Mouse (Mus musculus) MEL (cell line): ENCODE results near the gene Clca3a1. TPM values are rescaled to one million over a fixed set of nuclear protein-coding genes. Genes with fewer than 3 reads are reported as not detected.
"Not testable (repeated sequence)": the region's sequence is repeated elsewhere in the genome, so short reads cannot be mapped to it uniquely, and the experiment has no call there.

ENCODE experiments used
- DNase-seq: peaks from one replicate; pipeline ENCODE4 v3.0.0; 2011; ENCODE audit warnings: low read depth, low spot score
- H3K27ac ChIP-seq: 2 replicates; pipeline ENCODE4 v1.5.1; 2012; ENCODE audit warnings: low read depth, mild to moderate bottlenecking, control low read depth, low read length, moderate library complexity; ENCODE audit not compliant: control insufficient read depth
- H3K27me3 ChIP-seq, 2 experiments: fragments of 150-350 bp in 1 of 2; sonication (generic) in 1 of 2; 2 replicates each; pipeline ENCODE4 v1.6.1; 2012; ENCODE audit warnings: low read length in 2 of 2, mild to moderate bottlenecking in 2 of 2, improper control_type of control experiment in 1 of 2, moderate library complexity in 1 of 2; ENCODE audit not compliant: insufficient read depth in 2 of 2, control insufficient read depth in 1 of 2
- H3K36me3 ChIP-seq, 2 experiments: 2 replicates each; pipeline ENCODE4 v1.6.1; 2012 to 2014; ENCODE audit warnings: low read length in 2 of 2, improper control_type of control experiment in 1 of 2, inconsistent platforms in 1 of 2, mild to moderate bottlenecking in 1 of 2; ENCODE audit not compliant: insufficient read depth in 2 of 2, control insufficient read depth in 1 of 2
- H3K4me1 ChIP-seq, 2 experiments: fragments of 150-350 bp in 1 of 2; sonication (generic) in 1 of 2; 2 replicates each; pipeline ENCODE4 v1.6.1; 2012; ENCODE audit warnings: low read length in 2 of 2, improper control_type of control experiment in 1 of 2, mild to moderate bottlenecking in 1 of 2; ENCODE audit not compliant: insufficient read depth in 2 of 2, control insufficient read depth in 1 of 2
- H3K4me3 ChIP-seq, 2 experiments: fragments of 150-350 bp in 1 of 2; sonication (generic) in 1 of 2; 2 replicates each; pipeline ENCODE4 v1.5.1; 2012; ENCODE audit warnings: low read depth in 2 of 2, low read length in 2 of 2, mild to moderate bottlenecking in 2 of 2, moderate library complexity in 2 of 2, control low read depth in 1 of 2, improper control_type of control experiment in 1 of 2; ENCODE audit not compliant: control insufficient read depth in 1 of 2, insufficient read depth in 1 of 2
- H3K79me2 ChIP-seq: 2 replicates; pipeline ENCODE4 v1.6.1; 2012; ENCODE audit warnings: mild to moderate bottlenecking, low read length, moderate library complexity; ENCODE audit not compliant: control insufficient read depth, poor library complexity, insufficient read depth
- H3K9ac ChIP-seq: 2 replicates; pipeline ENCODE4 v1.6.1; 2012; ENCODE audit warnings: low read depth, mild to moderate bottlenecking, control low read depth, low read length, moderate library complexity; ENCODE audit not compliant: control insufficient read depth, poor library complexity, severe bottlenecking
- H3K9me3 ChIP-seq: fragments of 150-350 bp; sonication (generic); replicated peaks from 2 replicates; pipeline ENCODE4 v1.6.1; 2012; ENCODE audit warnings: mild to moderate bottlenecking, low read length, improper control_type of control experiment, moderate library complexity; ENCODE audit not compliant: insufficient read depth
- CHD1 ChIP-seq: IDR thresholded peaks from 2 replicates; pipeline ENCODE4 v1.6.1; 2012; ENCODE audit warnings: low read depth, mild to moderate bottlenecking, inconsistent platforms, low read length, improper control_type of control experiment
- CTCF ChIP-seq, 3 experiments: IDR thresholded peaks in 2 of 3; conservative IDR thresholded peaks in 1 of 3; 2 replicates each; pipeline ENCODE4 v1.5.1; 2011 to 2012; ENCODE audit warnings: low read length in 3 of 3, low read depth in 2 of 3, mild to moderate bottlenecking in 2 of 3, improper control_type of control experiment in 1 of 3, inconsistent platforms in 1 of 3, mixed read lengths in 1 of 3, moderate library complexity in 1 of 3; ENCODE audit not compliant: control insufficient read depth in 1 of 3, insufficient read depth in 1 of 3, poor library complexity in 1 of 3, severe bottlenecking in 1 of 3
- ELF1 ChIP-seq: IDR thresholded peaks from 2 replicates; pipeline ENCODE4 v1.6.1; 2014; ENCODE audit warnings: low read depth, mild to moderate bottlenecking, inconsistent platforms, low read length, improper control_type of control experiment, moderate library complexity
- EP300 ChIP-seq, 2 experiments: IDR thresholded peaks; 2 replicates each; pipeline ENCODE4 v1.6.1; 2011; ENCODE audit warnings: improper control_type of control experiment in 2 of 2, low read length in 2 of 2, low read depth in 1 of 2, mild to moderate bottlenecking in 1 of 2
- GABPA ChIP-seq: IDR thresholded peaks from 2 replicates; pipeline ENCODE4 v1.6.1; 2012; ENCODE audit warnings: low read depth, mild to moderate bottlenecking, inconsistent platforms, low read length, improper control_type of control experiment, moderate library complexity
- JUND ChIP-seq: IDR thresholded peaks from 2 replicates; pipeline ENCODE4 v1.6.1; 2011; ENCODE audit warnings: low read depth, mild to moderate bottlenecking, improper control_type of control experiment, low read length
- KAT2A ChIP-seq: conservative IDR thresholded peaks from 2 replicates; pipeline ENCODE4 v1.6.1; 2012; ENCODE audit warnings: low read depth, low read length, improper control_type of control experiment, inconsistent platforms
- MAFK ChIP-seq: IDR thresholded peaks from 2 replicates; pipeline ENCODE4 v1.6.1; 2011; ENCODE audit warnings: low read depth, mild to moderate bottlenecking, low read length, improper control_type of control experiment, borderline replicate concordance
- MAX ChIP-seq: IDR thresholded peaks from 2 replicates; pipeline ENCODE4 v1.6.1; 2011; ENCODE audit warnings: low read length, improper control_type of control experiment
- MEF2A ChIP-seq: IDR thresholded peaks from 2 replicates; pipeline ENCODE4 v1.6.1; 2014; ENCODE audit warnings: low read depth, mild to moderate bottlenecking, inconsistent platforms, low read length, improper control_type of control experiment; ENCODE audit not compliant: poor library complexity, insufficient replicate concordance, severe bottlenecking; ENCODE audit errors: extremely low read depth
- MXI1 ChIP-seq: IDR thresholded peaks from 2 replicates; pipeline ENCODE4 v1.6.1; 2011; ENCODE audit warnings: mild to moderate bottlenecking, low read depth, low read length, improper control_type of control experiment
- MYB ChIP-seq: IDR thresholded peaks from 2 replicates; pipeline ENCODE4 v1.6.1; 2011; ENCODE audit warnings: mild to moderate bottlenecking, low read depth, low read length, improper control_type of control experiment
- MYC ChIP-seq: IDR thresholded peaks from 2 replicates; pipeline ENCODE4 v1.6.1; 2011; ENCODE audit warnings: low read depth, mild to moderate bottlenecking, low read length, improper control_type of control experiment, moderate library complexity
- POLR2A ChIP-seq, 2 experiments: IDR thresholded peaks; 2 replicates each; pipeline ENCODE4 v1.6.1; 2011 to 2012; ENCODE audit warnings: low read length in 2 of 2, mild to moderate bottlenecking in 2 of 2, control low read depth in 1 of 2, improper control_type of control experiment in 1 of 2, low read depth in 1 of 2, moderate library complexity in 1 of 2; ENCODE audit not compliant: control insufficient read depth in 1 of 2, insufficient read depth in 1 of 2, poor library complexity in 1 of 2
- POLR2AphosphoS2 ChIP-seq: IDR thresholded peaks from 2 replicates; pipeline ENCODE4 v1.6.1; 2011; ENCODE audit warnings: low read length, improper control_type of control experiment
- POLR2AphosphoS5 ChIP-seq: IDR thresholded peaks from 2 replicates; pipeline ENCODE4 v1.6.1; 2012; ENCODE audit warnings: low read depth, borderline replicate concordance, mild to moderate bottlenecking, inconsistent platforms, low read length, moderate library complexity, mixed read lengths
- RAD21 ChIP-seq: IDR thresholded peaks from 2 replicates; pipeline ENCODE4 v1.6.1; 2011; ENCODE audit warnings: mild to moderate bottlenecking, low read depth, low read length, improper control_type of control experiment
- SMC3 ChIP-seq: IDR thresholded peaks from 2 replicates; pipeline ENCODE4 v1.6.1; 2011; ENCODE audit warnings: low read depth, low read length, improper control_type of control experiment
- TAL1 ChIP-seq: IDR thresholded peaks from 2 replicates; pipeline ENCODE4 v1.6.1; 2012; ENCODE audit warnings: mild to moderate bottlenecking, inconsistent platforms, low read length, moderate library complexity, mixed read lengths
- USF2 ChIP-seq, 2 experiments: IDR thresholded peaks; 2 replicates each; pipeline ENCODE4 v1.6.1; 2011 to 2012; ENCODE audit warnings: improper control_type of control experiment in 2 of 2, low read length in 2 of 2, borderline replicate concordance in 1 of 2, inconsistent platforms in 1 of 2, low read depth in 1 of 2, mild to moderate bottlenecking in 1 of 2; ENCODE audit not compliant: insufficient read depth in 1 of 2
- ZC3H11A ChIP-seq: IDR thresholded peaks from 2 replicates; pipeline ENCODE4 v1.6.1; 2012; ENCODE audit warnings: low read depth, mild to moderate bottlenecking, inconsistent platforms, low read length, improper control_type of control experiment
- ZKSCAN1 ChIP-seq: IDR thresholded peaks from 2 replicates; pipeline ENCODE4 v1.6.1; 2012; ENCODE audit warnings: low read depth, mild to moderate bottlenecking, inconsistent platforms, low read length, improper control_type of control experiment, moderate library complexity
- ZMIZ1 ChIP-seq: IDR thresholded peaks from 2 replicates; pipeline ENCODE4 v1.6.1; 2012; ENCODE audit warnings: low read depth, mild to moderate bottlenecking, inconsistent platforms, low read length, improper control_type of control experiment, moderate library complexity
- polyA plus RNA-seq, 2 experiments: library from polyadenylated mRNA; stranded (reverse) in 1 of 2; unstranded in 1 of 2; fragments of >175 nt in 1 of 2; fragments of >200 nt in 1 of 2; gene quantifications; 2 replicates each; pipeline versions ENCODE4 v1.2.1 to v1.2.4; 2012; ENCODE audit warnings: low replicate concordance in 2 of 2, low read depth in 1 of 2; ENCODE audit not compliant: insufficient read length in 2 of 2, insufficient read depth in 1 of 2, missing spikeins in 1 of 2
- total RNA-seq: library from RNA; depleted of rRNA; stranded (reverse); fragments of 300-350 nt; gene quantifications from 2 replicates; pipeline ENCODE4 v1.2.3, GENCODE M21; 2012

The Clca3a1 gene
- total and polyA plus RNA-seq, 3 experiments, result 0.12 to 0.40 TPM; not detected in 1

DNA sequence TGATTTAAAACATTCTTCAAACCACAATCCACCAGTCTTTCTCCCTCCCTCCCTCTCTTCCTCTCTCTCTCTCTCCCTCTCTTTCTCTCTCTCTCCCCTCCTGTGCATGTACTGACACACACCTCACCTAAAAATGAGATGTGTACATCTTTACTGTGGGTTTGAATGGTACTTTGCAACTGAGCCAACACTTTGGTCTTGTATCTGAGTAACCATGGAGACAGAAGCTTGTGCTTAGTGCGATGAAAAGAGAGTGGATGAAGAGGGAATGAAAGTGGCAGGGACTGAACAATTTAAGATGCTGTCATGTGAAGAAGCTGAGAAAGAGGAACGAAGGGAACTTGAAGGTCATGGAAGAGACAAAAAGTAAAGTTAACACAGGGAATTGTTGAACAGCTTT lies 45.8 kb upstream of the Clca3a1 start:
- DNase-seq, H3K4me3 ChIP-seq, H3K27ac ChIP-seq, H3K27me3 ChIP-seq, H3K9ac ChIP-seq, H3K4me1 ChIP-seq, H3K79me2 ChIP-seq, H3K36me3 ChIP-seq, H3K9me3 ChIP-seq: not testable (repeated sequence)

DNA sequence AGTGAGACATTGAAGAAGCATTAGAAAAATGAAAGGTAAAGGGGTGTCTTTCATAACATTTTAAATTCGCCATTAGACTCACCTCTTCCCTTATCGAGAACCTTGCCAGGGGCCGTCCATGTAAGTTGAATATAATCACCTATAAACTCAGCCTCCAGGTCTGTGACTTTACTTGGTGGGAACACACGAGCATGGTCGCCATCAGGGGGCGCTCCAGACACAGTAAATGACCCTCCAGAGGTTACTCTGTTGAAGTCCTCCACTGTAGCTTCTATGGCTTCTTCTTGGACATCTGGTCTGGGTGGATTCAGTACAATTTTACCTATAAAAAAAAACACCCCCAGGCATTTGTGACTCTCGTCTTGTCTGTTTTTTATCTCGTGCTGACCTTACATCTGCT lies 41.1 kb upstream of the Clca3a1 start:
- Histone ChIP-seq H3K36me3 (peaks cover 0 to 7% of the 10 kb centered on the region in 2 experiments; a peak in 2 of 4 replicates), H3K4me1 (peaks cover 2 to 3% of the 10 kb centered on the region in 2 experiments; a peak in 3 of 4 replicates), H3K27me3 (no peaks in the 10 kb centered on the region), H3K79me2 (no peaks in the 10 kb centered on the region), H3K4me3 (no peak overlapping the region), H3K9ac (no peak overlapping the region), H3K9me3 (no peaks in the 10 kb centered on the region), H3K27ac (no peak overlapping the region)
- TF ChIP-seq JUND (no peak), ZC3H11A (peak; percentile 50), GABPA (no peak), MXI1 (no peak), POLR2AphosphoS2 (no peak), CHD1 (no peak), SMC3 (peak; percentile 76), CTCF (IDR thresholded peaks at IDR 0.05 in 2 of 3, conservative IDR thresholded peaks at IDR 0.05 in 1 of 3; ENCODE audit: control insufficient read depth in 1 of 3, insufficient read depth in 1 of 3, low read depth in 2 of 3, low read length in 3 of 3, poor library complexity in 1 of 3, severe bottlenecking in 1 of 3) (peak; percentile 56 to 82 (median 72)), TAL1 (no peak), MYB (no peak), MYC (no peak), RAD21 (peak; percentile 72), ELF1 (no peak)
- peak; percentile 81 for DNase-seq

DNA sequence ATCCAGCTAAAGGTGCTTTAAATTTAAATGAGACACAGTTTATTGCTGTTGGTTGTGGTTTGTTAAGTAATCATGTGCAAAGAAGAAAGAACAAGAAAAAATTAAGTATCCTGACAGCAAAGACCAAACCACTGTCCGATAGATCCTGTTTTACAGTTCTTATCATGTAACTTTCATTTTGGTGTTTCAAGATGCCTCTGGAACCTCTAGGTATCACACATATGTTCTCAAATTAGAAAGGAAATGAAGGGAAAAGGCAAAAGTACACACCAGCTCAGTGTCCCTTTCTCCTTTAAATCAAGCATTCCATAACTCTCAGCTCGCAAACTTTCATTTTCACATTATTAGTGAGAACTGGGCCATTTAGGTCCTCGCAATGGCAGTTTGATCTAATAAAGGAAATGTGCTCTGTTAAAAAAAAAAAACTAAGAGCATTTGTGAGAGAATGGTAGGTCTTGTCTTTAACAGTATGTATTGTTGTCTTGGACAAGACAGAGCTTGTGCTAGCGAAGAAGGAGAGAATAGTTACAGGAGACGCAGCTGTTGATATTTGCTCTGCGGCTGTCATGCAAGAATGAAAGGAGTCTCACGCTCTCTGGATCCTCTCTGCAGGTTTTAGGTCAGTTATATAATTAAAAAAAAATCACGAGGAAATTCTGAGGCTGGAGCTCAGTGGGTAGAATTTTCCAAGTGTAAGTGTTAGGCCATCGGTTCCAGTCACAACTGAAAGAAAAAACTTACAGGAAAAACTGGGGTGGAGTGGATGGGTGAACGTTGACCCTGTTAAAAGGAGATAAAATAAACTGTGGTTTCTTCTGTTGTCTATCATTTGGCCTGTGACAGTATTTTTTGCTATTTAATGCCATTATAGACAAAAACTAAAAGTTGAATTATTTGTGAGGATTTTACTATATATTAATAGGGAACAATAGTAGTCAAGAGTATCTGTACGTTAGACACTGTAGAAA lies 24.7 kb upstream of the Clca3a1 start:
- no peaks in the 10 kb centered on the region for H3K79me2 ChIP-seq
- H3K36me3 ChIP-seq, result peaks cover 0 to 19% of the 10 kb centered on the region in 2 experiments; a peak in 2 of 4 replicates
- DNase-seq, result peak; percentile 77
- H3K27ac ChIP-seq, result peak overlapping the region; percentile 98
- peak overlapping the region; percentile 87 for H3K9ac ChIP-seq
- peak overlapping the region; percentile 61 to 82 for H3K4me3 ChIP-seq
- no peaks in the 10 kb centered on the region for H3K9me3 ChIP-seq
- no peaks in the 10 kb centered on the region for H3K27me3 ChIP-seq
- peaks cover 16 to 25% of the 10 kb centered on the region in 2 experiments for H3K4me1 ChIP-seq
- peak in 1 of 2 experiments; percentile 32; a peak in 1 of 4 replicates for TF ChIP-seq POLR2A (IDR thresholded peaks at IDR 0.05; ENCODE audit: control insufficient read depth in 1 of 2, insufficient read depth in 1 of 2, low read depth in 1 of 2, low read length in 2 of 2, poor library complexity in 1 of 2)
- peak; percentile 19; the same call in 1 of the 2 replicates for TF ChIP-seq MAX
- no peak for TF ChIP-seq MEF2A
- peak; percentile 90 to 93 for TF ChIP-seq EP300 (IDR thresholded peaks at IDR 0.05; ENCODE audit: low read depth in 1 of 2, low read length in 2 of 2)
- no peak for TF ChIP-seq CHD1
- no peak for TF ChIP-seq USF2 (IDR thresholded peaks at IDR 0.05; ENCODE audit: borderline replicate concordance in 1 of 2, insufficient read depth in 1 of 2, low read depth in 1 of 2, low read length in 2 of 2)
- TF ChIP-seq MAFK, result no peak
- no peak for TF ChIP-seq ZKSCAN1
- no peak for TF ChIP-seq POLR2AphosphoS5
- TF ChIP-seq MYC, result 0 out of 2 replicates have a peak, but pooled peaks have one; percentile 25
- TF ChIP-seq ZMIZ1, result no peak
- TF ChIP-seq RAD21, result no peak
- TF ChIP-seq SMC3, result no peak
- TF ChIP-seq KAT2A, result no peak
